Mouse (Mus musculus) urinary bladder, adult 18-20 months (tissue): ENCODE data around the gene Stk4.

Experiments used
- DNase-seq, 2 experiments: peaks; one replicate each; pipeline ENCODE4 v3.0.0; 2022; ENCODE audit warnings: low spot score in 2 of 2, mixed read lengths in 2 of 2

Stk4 gene

GRCm38 (mm10) chr2:164079488-164079887 is 9.4 kb downstream of the Stk4 start:
- no peak for DNase-seq

GRCm38 (mm10) chr2:164081577-164081976 is 11.5 kb downstream of the Stk4 start:
- no peak for DNase-seq

DNA sequence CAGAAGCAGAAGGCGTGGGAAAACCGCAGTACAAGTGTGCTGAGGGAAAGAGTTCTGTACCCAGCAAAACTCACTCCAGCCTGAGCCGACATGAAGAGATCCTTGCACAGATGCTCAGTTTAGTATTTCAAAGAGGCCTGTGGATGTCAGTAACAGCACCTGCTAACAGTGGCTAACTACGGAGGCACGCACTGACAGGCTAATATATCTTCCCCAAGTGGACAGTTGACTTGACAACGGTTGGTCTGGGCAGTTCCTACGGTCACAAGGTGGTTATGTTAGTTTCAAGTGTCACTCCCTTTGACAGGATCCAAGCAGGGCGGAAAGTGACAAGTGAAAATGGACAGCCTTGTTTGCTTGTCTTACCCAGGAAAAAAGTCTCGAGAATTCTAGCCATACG is 12.1 kb downstream of the Stk4 start:
- DNase-seq: no peak

- DNase-seq: no peak
Observed at GRCm38 (mm10) chr2:164083609-164084341, 13.7 kb downstream of the Stk4 start.

DNA sequence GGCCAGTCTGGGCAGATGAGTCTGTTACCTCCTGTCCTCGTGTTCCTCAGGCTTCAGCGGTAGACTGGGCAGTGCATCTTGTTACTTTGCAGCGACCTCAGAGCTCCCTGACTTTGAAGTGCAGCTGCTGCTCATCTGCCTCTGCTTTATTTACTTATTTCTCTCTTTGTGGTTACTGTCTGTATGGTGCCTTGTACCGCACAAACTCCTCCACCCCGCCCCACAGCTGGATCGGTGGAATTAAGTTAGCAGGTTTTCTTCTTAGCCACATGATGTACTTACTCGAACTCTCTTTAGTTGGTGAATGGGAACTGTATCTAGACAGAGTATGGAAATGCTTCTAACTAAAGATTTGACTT is 14.2 kb downstream of the Stk4 start:
- DNase-seq: no peak

- DNase-seq: no peak
Observed at GRCm38 (mm10) chr2:164087416-164088017, 17.4 kb downstream of the Stk4 start.

DNA sequence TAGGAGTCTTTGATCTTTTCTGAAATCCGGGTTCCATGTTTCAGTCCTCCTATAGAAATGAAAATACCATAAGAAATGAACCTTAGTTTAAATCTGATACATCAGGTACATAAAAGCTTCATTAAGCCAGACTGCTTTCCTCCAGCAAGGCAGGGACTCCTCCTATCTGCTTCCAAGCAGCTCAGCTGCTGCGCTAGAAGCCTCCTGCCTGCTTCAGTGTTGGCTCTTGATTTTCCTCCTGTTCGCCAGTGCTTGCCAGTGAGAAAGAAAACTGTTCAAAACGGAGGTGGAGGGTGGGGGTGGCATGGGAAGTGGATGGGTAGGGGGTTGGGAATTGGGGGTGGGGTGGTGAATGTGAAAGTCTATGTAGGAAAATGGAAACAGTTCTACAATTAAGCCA is 19.4 kb downstream of the Stk4 start:
- no peak for DNase-seq

DNA sequence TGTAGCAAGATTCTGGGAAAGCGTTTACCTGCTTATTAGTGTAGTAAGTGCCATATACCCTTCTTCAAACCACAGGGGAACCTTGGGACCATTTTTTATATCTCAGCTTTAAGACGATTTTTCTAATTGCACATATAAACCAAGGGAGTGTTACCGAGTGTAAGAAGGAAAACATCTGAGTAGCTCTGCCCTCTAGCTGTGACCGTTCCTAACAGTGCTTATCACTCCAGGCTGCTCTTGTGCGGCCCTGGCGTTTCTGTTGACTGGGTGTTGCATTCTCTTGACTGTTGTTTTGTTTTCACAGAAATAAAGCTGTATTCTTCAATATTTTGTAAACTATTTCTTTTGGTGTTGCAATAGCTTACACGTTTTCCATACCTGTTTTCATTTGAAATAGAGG is 24.0 kb downstream of the Stk4 start:
- no peak for DNase-seq

- DNase-seq: no peak
Observed at GRCm38 (mm10) chr2:164098603-164099250, 28.6 kb downstream of the Stk4 start.

GRCm38 (mm10) chr2:164101936-164102335 is 31.8 kb downstream of the Stk4 start:
- no peak for DNase-seq

GRCm38 (mm10) chr2:164102366-164102765 is 32.2 kb downstream of the Stk4 start:
- DNase-seq: no peak

DNA sequence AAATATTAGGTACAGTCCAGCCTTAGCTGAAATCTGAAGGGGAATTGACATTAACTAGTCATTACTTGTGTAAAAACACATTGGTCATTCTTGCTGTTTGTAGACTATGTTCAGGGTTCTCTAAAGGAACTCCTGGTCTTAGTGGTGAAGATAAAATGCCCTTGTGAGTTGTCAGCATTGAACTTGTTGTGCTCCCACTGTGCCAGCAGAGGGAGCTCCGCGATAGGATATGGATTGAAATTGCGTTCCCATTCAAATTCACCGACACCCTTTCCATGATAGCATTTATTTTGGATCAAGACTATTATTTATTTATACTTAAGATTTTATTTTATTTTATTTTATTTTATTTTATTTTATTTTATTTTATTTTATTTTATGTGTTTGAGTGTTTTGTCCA is 33.4 kb downstream of the Stk4 start:
- peak in 1 of 2 experiments; percentile 39 for DNase-seq

DNA sequence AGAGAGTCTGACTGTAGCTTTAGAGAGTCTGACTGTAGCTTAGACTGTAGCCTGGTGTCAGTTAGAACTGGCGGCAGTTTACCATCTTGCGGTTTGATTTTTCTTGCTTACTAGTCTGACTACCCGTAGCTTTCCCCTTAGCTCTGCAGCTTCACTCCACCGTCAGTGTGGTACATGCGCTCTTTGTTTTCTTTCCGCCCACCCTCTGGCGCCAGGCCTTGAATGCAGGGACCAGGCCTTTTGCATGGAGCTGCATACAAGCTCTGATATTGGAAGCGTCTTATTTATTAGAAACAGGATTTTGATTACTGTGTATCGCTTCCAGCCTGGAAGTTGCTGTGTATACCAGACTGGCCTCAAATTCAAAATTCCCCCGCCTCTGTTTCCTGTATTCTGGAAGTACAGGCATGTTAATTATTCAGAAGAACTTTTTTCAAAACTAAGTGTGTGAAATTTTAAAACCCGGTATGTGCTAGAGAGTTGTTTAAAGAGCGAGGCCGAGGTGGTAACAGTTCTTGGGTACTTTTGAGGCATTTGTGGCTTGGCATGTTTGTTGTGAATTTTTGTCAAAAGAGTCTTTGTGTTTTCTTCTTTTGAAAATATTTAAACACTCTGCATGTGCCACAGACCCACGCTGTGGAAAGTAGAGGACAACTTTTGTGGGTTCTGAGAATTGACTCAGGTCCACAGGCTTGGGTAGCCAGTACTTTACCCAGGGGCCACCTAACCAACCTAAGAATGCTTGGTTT is 36.3 kb downstream of the Stk4 start:
- no peak for DNase-seq

- DNase-seq: no peak
Observed at GRCm38 (mm10) chr2:164107125-164107874, 37.2 kb downstream of the Stk4 start.

DNA sequence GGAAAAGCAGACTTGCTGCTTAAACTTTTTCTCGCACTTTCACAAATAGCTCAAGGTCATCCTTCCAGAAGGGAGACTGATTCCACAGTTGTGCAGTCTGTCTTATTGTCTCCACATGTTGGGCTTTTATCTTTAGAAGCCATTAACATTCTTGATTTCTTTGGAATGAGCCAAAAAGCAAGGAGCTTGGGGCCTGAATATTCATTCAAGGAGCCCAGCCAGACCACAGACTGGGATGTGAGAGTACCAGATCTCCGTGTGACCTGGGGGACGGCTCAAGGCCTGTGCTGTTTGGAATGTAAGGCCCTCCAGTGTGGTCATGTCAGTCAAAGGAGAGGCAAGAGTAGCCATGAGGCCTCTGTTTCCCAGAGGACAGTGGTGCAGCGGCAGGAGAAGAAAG is 38.4 kb downstream of the Stk4 start:
- DNase-seq: no peak

DNA sequence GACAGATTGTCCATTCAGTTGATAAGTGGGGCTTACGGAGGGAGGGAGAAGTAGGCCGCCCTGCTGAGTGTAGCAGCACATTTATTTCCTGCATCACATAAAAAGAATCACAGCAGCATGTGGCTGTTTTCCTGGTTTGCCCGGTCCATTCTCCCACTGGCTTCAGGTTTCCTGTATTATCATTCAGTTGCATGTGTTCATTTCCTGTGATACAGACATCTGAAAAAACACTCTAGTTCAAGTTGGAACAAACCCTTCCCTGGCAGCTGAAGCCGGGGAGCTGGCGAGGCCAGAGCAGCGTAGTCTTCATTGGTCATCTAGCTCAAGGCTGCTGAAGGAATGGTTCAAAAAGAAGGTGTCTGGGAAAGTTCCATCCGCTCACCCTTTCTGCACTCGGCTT is 41.4 kb downstream of the Stk4 start:
- no peak for DNase-seq

DNA sequence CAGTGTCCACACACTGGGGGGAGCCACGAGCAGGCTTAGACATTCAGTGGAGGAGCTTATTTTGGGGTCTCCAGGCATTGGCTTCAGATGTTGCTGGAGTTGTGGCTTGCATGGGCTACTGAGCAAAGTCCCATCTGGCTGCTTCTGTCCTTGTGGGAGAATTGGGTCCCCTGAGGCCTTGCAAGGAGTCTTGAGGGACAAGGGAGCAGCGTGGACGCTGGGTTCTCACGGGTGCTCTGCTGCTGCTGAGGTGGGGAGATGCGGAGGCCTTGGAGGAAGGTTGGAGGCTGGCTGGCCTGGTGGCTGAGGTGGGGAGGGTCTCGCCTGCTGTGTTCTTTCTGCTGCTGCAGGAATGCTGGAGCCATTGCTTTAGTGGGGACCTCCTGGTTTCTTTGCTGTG is 43.9 kb downstream of the Stk4 start:
- DNase-seq: no peak

DNA sequence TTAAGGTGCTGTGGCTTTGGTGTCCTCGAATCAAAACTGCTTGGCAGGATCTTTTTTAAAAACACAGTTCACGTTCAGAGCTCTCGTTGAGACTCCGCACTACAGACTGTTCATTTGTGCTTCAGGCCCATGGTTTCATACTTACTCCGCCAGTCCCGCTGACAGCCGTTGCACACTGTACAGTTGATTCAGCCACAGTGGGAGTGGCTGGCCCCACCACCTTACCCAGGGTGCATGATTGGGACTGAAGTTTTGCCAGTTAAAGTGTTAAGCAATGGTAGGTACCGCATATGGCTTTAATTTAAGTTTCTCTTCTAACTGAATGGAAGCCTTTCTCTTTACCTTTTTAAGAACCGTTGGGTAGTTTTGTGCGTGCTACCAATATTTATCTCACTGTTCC is 45.4 kb downstream of the Stk4 start:
- DNase-seq: no peak

- no peak for DNase-seq
Observed at GRCm38 (mm10) chr2:164119503-164119902, 49.4 kb downstream of the Stk4 start.

DNA sequence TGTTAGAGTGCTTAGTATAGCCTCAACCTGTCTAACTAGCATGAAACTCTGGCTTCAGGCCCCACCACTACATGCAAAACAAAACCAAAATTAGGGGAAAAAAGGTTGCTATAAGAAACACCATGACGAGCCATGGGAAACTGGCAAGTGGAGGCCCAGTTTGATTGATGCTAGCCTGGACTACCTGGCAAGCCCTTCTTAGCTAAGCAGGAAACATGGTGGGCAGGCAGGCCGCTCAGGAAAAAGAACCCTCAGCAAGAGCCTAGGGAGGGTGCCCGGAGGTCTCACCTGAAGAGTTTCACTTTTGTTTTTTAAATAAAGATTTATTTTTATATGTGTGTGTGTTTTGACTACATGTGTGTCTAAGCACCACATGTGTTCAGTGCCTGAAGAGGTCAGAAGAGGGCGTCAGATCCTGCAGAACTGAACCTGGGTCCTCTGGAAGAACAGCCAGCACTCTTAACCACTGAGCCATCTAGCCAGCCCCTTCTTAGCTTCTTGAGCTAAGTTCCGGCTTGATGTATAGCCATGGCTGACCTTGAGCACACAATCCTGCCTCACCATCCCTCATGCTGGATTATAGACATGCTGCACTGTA is 53.1 kb downstream of the Stk4 start:
- DNase-seq: no peak

- no peak for DNase-seq
Observed at GRCm38 (mm10) chr2:164126533-164126955, 56.4 kb downstream of the Stk4 start.
